Mouse (Mus musculus) retina, postnatal 7 days (tissue): ENCODE data around the gene Pcnx3.
"Not testable (repeated sequence)": the region's sequence is repeated elsewhere in the genome, so short reads cannot be mapped to it uniquely, and the experiment has no call there.

Experiments
- DNase-seq: peaks from one replicate; pipeline ENCODE4 v3.0.0-alpha.2; 2012; ENCODE audit warnings: low read depth, low spot score

The Pcnx3 gene

DNA sequence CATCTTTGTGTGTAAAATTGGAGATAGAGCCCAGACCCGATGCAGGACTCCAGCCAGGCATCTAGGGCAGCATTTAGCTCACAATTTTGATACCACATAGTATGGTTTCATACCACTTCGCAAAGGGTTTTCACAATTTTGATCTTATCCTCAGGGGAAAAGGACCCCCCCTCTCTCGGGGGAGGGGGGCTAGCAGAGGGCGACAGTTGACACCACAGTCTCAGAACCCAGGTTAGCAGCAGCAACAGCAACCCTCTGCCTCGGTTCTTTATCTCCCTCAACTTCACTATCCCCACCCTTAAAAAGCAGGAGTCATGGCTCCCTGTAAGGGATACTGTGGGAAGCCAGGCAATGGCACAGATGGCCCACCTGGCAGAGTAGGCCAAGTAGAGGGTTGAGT is 24.5 kb upstream of the Pcnx3 start:
- DNase-seq = no peak

DNA sequence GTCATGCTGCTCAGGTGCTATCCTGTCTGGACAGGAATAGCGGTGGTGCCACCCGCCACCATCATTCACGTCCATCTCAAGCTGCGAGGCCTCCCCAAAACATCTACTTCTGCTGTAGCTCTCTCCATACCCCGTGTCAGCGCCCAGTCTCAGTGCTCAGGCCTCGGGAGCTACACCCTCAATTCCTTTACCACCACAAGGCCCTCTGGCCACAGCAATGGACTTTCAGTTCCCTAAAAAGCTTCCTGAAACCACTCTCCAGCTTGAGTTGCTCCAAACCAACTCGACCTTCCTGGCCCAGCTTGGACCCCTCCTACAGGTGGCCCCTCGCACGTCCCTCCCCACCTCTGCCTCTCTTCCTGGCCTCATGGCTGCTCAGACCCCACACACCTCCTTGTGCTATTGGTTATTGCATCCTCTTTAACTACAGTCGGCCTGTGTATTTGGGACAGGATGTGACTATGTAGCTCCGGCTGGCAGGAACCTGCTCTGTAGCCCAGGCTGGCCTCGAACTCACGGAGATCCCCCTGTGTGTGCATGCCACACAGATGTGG is 23.3 kb upstream of the Pcnx3 start:
- no peak for DNase-seq

DNA sequence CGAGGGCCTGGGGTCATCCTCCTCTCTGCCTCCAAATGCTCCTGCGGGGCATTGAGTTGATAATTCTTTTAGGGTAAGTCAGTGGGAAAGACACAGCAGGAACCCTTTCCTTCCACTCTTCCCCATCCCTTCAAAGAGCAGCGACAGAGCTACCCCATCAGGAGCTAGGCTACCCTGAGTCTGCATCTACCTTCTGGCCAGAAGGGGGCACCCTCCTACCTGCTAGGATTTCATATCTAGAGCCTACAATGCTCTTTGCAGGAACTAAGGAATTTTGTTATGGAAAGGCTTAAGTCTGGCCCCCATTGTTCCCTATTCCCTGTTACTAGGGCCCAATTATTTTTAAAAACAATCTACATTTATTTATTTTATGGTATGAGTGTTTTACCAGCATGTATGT is 22.5 kb upstream of the Pcnx3 start:
- DNase-seq = no peak

DNA sequence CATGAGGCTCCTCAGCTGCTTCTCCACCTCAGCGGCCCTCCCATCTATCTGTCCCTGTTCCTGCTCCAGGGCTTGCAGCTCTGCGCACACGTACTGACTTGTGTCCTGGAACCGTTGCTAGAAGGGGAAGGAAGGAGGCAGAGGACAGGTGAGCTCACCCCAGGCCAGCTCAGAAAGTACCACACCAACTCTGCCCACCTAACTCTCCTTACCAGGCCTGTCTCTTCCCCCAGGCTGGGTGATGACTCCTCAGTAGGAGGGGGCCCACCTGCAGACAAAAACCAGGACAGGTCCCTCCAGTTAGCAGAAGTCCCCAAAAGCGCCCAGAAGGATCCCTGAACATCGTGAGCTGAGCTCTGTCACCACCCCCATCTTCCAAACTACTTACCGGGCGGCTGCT is 21.9 kb upstream of the Pcnx3 start:
- DNase-seq = no peak

DNA sequence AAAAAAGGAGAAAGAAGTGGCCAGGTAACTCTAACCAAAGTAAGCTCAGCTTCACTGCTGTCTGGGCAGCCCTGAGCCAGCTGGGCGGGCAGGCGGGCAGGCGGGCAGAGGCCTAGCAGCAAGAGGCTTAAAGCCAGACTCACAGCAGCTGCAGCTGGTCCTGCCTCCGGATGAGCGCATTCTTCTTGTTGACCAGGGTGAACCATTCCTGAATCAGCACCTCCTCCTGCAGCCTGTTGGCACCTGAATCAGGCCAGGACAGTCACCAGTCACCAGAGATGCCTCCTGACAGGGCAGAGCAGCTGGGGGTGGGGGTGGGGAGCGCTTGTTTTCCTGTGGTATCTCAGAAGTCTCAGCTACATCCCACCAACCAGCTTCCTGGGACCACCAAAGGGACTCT is 21.4 kb upstream of the Pcnx3 start:
- DNase-seq = no peak

DNA sequence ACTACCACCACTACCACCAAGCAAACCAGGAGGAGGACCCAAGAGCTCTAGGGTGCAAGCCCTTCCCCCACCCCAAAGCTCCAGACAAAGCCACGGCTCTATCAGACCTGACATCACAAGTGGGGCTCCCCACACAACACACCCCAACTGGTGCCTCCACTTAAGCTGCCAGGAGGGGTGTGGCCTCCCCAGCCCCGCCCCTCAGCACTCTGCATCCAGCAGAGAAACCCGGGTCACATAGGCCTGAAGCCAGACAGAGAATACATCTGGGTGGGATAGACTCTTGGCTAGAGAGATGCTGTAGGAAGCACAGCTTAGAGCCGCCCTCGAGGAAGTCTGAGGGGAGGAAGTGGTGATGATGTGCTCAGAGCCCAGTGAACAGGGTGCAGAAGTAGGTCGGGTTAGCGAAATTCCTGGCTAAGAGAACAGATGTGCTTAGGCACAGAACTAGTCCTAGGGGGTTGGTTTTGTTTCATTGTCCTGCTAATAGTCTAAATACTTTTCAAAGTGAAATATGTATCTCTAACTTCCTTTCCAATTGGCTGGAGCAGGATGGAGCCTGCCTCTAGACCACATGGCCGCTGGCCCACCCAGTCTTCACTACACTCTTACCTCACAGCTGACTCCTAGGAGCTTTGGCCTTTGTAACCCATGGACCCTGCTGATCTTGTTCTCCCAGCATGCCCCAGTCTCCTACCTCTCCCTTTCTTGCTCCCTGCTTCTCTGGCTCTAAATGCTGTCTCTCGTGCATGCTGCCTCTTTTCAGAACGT is 16.3 kb upstream of the Pcnx3 start:
- DNase-seq = no peak

DNA sequence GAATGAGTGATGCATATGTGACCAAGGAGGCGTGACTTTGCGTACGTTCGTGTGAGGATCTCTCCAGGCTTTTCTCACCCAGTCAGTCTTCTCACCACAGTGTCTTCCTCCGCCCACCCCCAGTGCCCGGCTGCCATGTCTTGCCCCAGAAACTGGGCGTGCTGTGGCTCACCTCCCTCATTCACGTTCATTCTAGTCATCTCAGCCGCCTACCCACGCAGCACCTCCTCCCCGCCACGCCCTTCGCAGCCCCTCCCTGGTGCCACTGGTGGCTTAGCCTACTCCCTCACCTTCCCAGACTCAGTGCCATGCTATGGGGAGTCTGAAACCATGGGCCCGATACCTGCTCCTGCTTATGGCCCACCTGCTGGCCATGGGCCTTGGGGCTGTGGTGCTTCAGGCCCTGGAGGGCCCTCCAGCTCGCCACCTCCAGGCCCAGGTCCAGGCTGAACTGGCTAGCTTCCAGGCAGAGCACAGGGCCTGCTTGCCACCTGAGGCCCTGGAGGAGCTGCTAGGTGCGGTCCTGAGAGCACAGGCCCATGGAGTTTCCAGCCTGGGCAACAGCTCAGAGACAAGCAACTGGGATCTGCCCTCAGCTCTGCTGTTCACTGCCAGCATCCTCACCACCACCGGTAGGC is 15.6 kb upstream of the Pcnx3 start, which contains the start of gene Kcnk7:
TSS of gene Kcnk7 (plus strand) at position 205 of the 638 bp plus-strand sequence.
- no peak for DNase-seq

GRCm38 (mm10) chr19:5695849-5696462 is 7.2 kb upstream of the Pcnx3 start:
- DNase-seq = no peak

DNA sequence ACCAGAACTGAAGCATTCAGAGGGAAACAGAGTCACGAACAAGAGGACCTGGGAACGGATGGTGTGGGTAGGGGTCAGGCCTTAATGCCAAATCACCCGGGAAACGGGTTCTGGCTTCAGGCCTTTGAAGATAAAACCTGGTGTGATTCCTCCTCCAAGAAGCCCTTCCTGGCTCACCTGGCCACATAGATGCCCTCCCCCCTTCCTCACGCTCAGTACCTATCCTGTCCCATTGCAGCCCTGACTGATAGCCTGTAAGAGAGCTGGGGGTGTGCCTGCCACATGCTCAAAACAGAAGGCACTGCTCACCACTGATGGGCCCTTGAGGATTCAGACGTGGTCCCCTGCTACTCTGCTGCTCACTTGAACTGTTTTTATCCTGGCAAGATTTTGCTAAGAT is 5.1 kb upstream of the Pcnx3 start:
- no peak for DNase-seq

GRCm38 (mm10) chr19:5692913-5693396 is 4.2 kb upstream of the Pcnx3 start:
- DNase-seq = no peak

GRCm38 (mm10) chr19:5692086-5692912 is 3.6 kb upstream of the Pcnx3 start:
- DNase-seq = no peak

DNA sequence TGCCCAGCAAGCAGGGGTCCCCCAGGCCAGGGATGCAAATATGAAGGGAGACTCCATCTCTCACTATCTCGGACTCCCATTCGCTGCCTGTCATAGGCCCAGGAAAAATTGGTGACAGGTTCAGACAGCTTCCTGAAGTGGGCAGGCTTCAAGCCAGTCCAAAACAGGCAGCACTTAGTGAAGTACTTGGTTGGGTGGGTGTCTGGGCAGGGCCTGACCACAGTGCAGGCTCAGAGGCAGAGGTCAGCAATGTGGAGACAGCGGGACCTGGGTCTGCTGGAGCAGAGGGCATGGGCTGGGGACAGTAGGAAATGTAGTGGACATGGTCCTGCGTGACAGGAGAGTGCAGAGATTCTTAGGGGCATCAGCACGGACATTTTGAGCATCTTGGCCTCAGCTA is 2.9 kb upstream of the Pcnx3 start:
- no peak for DNase-seq

- no peak for DNase-seq
Measured at GRCm38 (mm10) chr19:5690343-5690735, 1.6 kb upstream of the Pcnx3 start.

DNA sequence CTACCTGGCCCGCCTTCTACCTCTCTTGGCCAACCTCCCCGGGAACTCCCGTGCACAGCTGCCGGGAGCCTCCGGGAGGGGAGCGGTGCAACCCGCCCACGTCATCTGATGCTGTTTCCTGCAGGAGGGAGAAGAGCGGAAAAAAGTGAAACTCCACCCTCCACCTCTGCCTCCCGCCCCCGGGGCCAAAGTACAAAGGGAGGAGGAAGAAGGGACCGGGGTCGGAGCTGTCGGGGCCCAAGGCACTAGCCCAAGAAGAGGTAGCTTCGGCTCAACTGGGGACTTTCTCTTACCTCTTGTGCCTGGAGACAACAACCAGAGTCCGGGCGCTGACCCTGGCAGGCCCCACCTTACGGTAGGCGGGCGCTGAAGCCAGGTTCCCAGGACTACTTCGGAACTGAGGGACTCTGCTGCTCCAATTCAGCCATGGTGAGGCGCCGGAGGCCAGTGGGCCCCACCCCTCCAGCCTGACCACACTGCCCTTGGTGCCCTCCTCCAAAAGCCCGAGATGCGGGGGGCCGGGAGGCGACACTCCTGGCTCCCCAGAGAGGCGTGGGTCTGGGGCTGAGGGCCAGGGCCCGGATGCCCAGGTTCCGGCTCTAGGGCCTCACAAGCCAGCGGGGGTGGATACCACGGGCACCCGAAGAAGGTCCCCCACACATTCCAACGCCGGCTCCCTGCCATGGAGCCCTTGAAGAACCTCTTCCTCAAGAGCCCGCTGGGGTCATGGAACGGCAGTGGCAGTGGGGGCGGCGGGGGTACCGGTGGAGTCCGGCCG is 1.0 kb upstream of the Pcnx3 start:
- peak; percentile 27 for DNase-seq

GRCm38 (mm10) chr19:5689088-5689428 is 350 bp upstream of the Pcnx3 start:
- no peak for DNase-seq

DNA sequence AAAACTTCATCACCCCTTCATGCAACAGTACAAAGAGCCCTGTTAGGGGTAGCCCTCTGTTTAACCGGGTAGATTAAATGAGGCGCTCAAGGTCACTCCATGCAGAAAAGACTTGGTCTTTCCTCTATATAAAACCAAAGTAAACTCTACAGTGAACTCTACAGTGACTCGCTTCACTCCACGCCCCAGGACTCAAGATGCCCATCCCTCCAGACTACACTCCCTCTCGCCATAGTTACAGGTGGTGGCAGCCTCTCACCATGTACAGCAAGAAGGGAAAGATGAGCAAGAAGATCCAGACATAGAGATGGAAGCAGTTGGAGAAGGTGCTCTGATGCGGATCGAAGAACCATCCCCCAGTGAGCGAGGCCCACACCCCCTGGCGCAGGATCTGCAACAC is 970 bp downstream of the Pcnx3 start:
- DNase-seq = no peak

DNA sequence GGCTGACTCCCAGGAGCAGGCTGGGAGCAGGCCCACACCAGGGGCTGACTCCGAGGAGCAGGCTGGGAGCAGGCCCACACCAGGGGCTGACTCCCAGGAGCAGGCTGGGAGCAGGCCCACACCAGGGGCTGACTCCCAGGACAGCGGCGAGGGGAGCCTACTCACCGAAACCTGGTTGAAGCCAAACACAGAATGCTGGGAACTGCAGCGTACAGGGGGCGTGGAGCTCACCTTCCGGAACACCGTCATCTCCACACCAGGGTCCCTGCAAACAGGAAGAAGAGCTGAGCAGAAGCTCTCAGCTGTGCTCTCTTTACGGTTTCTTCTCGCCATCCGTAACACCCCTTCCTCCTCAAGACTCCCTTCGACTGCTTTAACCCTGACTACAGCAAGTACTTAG is 1.8 kb downstream of the Pcnx3 start:
- DNase-seq = not testable (repeated sequence)

GRCm38 (mm10) chr19:5686437-5686836 is 2.3 kb downstream of the Pcnx3 start:
- no peak for DNase-seq

GRCm38 (mm10) chr19:5685861-5686260 is 2.8 kb downstream of the Pcnx3 start:
- no peak for DNase-seq

DNA sequence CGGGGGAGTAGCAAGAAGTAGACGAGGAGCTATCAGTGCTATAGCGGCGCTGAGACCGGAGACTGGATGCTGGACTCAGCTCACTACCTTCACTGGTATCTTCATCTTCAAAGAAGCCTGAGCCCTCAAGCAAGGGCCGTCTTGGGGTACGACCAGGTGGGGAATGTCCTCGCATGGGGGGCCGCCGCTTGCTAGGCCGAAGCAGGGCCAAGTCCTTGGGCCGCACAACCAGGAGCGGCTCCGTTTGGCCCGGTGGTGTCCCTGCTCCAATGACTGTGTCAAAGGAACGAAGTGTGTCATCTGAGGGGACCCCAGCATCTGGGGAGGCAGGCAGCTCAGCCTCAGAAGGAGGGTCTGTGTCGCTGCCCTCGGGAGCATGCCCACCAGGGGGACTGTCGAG is 3.3 kb downstream of the Pcnx3 start:
- DNase-seq = no peak

DNA sequence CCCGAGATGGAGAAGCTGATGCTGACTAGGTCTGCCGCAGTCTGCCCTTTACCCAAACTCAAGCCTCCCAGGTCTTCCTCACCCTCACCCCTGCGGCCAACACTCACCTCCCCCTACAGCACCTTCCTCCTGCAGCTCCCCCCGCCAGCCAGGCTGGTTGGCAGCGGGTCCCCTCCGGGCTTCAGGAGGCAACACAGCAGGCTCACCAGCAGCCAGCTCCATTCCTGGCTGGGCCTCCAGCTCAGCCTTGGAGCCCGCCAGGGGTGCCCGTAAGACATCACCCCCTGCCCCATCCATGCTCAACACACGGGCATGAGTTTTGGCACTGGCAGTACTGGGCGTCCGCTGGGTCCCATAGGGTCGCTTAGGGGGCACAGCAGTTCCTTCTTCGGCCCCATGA is 3.7 kb downstream of the Pcnx3 start:
- DNase-seq = no peak
